Mouse (Mus musculus): ENCODE results near the gene Rab34. TPM values are rescaled to one million over a fixed set of nuclear protein-coding genes. Genes with fewer than 3 reads are reported as not detected.

Gene Rab34
- total and polyA plus RNA-seq, 3 experiments = 0.52 to 0.60 TPM; not detected in 1

DNA sequence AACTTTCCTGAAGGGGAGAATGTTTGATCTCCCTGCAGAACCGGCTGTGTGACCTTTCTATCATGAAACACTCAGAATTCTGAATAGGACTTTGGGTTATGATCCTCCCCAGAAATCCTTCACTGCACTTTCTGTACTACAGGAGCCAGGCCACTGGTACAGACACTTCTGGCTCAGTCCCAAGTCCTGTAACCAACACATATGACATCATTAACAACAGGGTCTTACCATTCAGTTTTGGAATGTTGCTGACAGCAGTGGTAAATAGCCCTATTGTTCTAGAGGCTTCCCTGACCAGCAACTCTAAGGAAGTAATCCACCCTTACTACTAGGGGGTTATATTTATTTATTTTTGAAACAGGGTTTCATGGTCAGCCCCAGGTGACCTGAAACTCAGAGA is 4.9 kb downstream of the Rab34 start, which contains the start of gene Proca1:
Gene Proca1 (plus strand): TSS at position 280 of the 400 bp plus-strand sequence.
- Histone ChIP-seq H3K9me3 (replicated peaks) (0 out of 2 replicates have a peak, but pooled peaks cover 4% of the 10 kb centered on the region), H3K36me3 (replicated peaks) (no peaks in the 10 kb centered on the region), H3K4me1 (ENCODE audit: insufficient read depth, low read depth, low read length) (peaks cover 43% of the 10 kb centered on the region), H3K4me3 (ENCODE audit: low read depth, low read length) (peak within 1 kb of the TSS; percentile 71; the same call in 1 of the 2 replicates), H3K27me3 (ENCODE audit: insufficient read depth, low read length) (peaks cover 62% of the 10 kb centered on the region)
- no peak for TF ChIP-seq GATA1 (IDR thresholded peaks at IDR 0.05; ENCODE audit: borderline replicate concordance, low read length)
- TF ChIP-seq POLR2AphosphoS5 (IDR thresholded peaks at IDR 0.05; ENCODE audit: insufficient replicate concordance, low read depth, low read length) = no peak
- TF ChIP-seq TAL1 (conservative IDR thresholded peaks at IDR 0.05; ENCODE audit: low read depth, low read length) = no peak
- TF ChIP-seq GATA2 (IDR thresholded peaks at IDR 0.05; ENCODE audit: borderline replicate concordance, low read depth, low read length) = no peak
- TF ChIP-seq CTCF (IDR thresholded peaks at IDR 0.05; ENCODE audit: low read depth, low read length) = no peak
- ATAC-seq (ENCODE audit: extremely low read depth, insufficient number of reproducible peaks, low FRiP score, poor library complexity, severe bottlenecking) = no peak
- no peak for DNase-seq (ENCODE audit: low spot score)

DNA sequence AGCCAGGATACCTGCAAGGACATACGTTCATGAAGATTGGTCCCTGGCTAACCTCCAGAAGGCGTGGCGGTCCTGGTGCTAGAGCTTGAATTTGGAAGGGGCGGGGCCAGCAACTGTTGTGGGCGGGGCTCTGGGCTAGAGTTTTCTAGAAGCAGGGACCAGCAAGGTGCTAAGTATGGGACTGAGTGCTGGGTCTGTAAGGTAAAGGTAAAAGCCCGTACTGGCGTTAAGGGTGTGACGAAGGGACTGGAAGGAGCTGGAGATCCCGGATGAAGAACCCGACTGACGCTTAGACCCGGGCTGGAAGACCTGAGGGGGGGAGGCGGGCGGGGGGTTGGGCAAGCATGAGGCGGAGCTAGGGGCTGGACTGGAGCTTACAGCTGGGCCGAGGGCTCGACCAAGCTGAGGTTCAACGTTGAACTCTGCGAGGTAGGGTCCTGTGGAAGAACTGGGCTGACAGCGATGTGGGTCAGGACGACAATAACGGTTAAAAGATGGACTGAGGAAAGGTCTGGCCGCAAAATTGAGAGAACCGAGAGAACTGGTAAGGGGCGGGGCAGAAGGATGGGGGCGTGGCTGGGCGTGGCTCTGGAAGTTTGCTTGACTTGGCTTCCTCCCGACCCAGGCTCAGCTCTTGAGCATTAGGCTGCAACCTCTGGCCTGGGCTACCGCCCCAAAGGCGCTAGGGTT is 6.3 kb downstream of the Rab34 start:
- Histone ChIP-seq H3K36me3 (replicated peaks) (no peaks in the 10 kb centered on the region), H3K4me1 (ENCODE audit: insufficient read depth, low read depth, low read length) (peaks cover 29% of the 10 kb centered on the region), H3K27me3 (ENCODE audit: insufficient read depth, low read length) (peaks cover 48% of the 10 kb centered on the region), H3K9me3 (replicated peaks) (no peaks in the 10 kb centered on the region), H3K4me3 (ENCODE audit: low read depth, low read length) (peak overlapping the region; percentile 71)
- TF ChIP-seq GATA2 (IDR thresholded peaks at IDR 0.05; ENCODE audit: borderline replicate concordance, low read depth, low read length) (no peak), TAL1 (conservative IDR thresholded peaks at IDR 0.05; ENCODE audit: low read depth, low read length) (no peak), GATA1 (IDR thresholded peaks at IDR 0.05; ENCODE audit: borderline replicate concordance, low read length) (no peak), CTCF (IDR thresholded peaks at IDR 0.05; ENCODE audit: low read depth, low read length) (no peak), POLR2AphosphoS5 (IDR thresholded peaks at IDR 0.05; ENCODE audit: insufficient replicate concordance, low read depth, low read length) (no peak)
- DNase-seq (ENCODE audit: low spot score) (peak; percentile 48), ATAC-seq (ENCODE audit: extremely low read depth, insufficient number of reproducible peaks, low FRiP score, poor library complexity, severe bottlenecking) (no peak)

DNA sequence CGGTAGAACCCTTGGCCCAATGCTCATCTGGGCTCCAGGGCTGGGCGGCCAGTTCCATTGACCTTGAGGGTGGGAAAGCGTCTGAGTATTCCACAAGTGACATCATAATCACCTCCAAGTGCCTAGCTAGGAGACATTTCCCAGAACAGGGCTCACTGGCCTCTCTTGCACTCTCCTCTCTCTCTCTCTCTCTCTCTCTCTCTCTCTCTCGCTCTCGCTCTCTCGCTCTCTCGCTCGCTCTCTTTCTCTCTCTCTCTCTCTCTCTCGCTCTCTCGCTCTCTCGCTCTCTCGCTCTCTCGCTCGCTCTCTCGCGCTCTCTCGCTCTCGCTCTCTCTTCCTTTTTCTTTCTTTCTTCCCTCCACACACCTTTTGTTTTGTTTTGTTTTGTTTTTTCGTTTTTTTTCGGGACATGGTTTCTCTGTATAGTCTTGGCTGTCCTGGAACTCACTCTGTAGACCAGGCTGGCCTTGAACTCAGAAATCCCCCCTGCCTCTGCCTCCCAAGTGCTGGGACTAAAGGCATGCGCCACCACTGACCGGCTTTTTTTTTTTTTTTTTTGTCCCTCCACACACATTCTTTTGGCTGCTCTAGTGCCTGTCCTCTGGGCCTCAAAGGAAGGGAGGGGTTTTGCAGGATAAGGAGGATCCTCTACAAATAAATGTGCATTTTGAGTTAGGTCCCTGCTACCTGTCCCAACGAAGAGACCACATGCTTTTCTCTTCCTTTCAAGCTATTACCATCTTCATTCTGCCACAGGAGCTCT is 7.1 kb downstream of the Rab34 start:
- TF ChIP-seq GATA1 (IDR thresholded peaks at IDR 0.05; ENCODE audit: borderline replicate concordance, low read length) (no peak), GATA2 (IDR thresholded peaks at IDR 0.05; ENCODE audit: borderline replicate concordance, low read depth, low read length) (no peak), CTCF (IDR thresholded peaks at IDR 0.05; ENCODE audit: low read depth, low read length) (no peak), POLR2AphosphoS5 (IDR thresholded peaks at IDR 0.05; ENCODE audit: insufficient replicate concordance, low read depth, low read length) (no peak), TAL1 (conservative IDR thresholded peaks at IDR 0.05; ENCODE audit: low read depth, low read length) (no peak)
- H3K9me3 ChIP-seq (replicated peaks) = no peaks in the 10 kb centered on the region
- DNase-seq (ENCODE audit: low spot score) = no peak
- H3K27me3 ChIP-seq (ENCODE audit: insufficient read depth, low read length) = peaks cover 41% of the 10 kb centered on the region
- H3K4me1 ChIP-seq (ENCODE audit: insufficient read depth, low read depth, low read length) = peaks cover 25% of the 10 kb centered on the region
- no peak for ATAC-seq (ENCODE audit: extremely low read depth, insufficient number of reproducible peaks, low FRiP score, poor library complexity, severe bottlenecking)
- H3K4me3 ChIP-seq (ENCODE audit: low read depth, low read length) = peak overlapping the region; percentile 71
- H3K36me3 ChIP-seq (replicated peaks) = no peaks in the 10 kb centered on the region

DNA sequence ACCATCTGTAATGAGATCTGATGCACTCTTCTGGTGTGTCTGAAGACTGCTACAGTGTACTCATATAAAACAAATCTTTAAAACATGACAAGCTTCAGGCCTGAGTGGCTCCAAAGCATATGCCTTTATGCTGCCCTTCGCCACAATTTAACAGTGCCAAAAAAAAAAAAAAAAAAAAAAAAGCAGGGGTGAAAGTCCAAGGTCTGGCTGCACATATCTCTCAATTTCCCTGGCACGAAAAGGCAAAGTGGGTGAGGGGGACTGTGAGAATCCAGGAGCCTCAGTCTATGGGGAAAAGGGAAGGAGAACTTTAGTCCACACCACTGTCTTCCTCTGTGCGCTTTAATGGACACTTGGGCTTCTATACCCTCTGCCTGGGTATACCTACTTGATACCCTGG is 14.1 kb downstream of the Rab34 start:
- ATAC-seq (ENCODE audit: extremely low read depth, insufficient number of reproducible peaks, low FRiP score, poor library complexity, severe bottlenecking) (no peak), DNase-seq (ENCODE audit: low spot score) (no peak)
- no peaks in the 10 kb centered on the region for H3K27me3 ChIP-seq (ENCODE audit: insufficient read depth, low read length)
- TF ChIP-seq GATA1 (IDR thresholded peaks at IDR 0.05; ENCODE audit: borderline replicate concordance, low read length) (no peak), GATA2 (IDR thresholded peaks at IDR 0.05; ENCODE audit: borderline replicate concordance, low read depth, low read length) (no peak), TAL1 (conservative IDR thresholded peaks at IDR 0.05; ENCODE audit: low read depth, low read length) (no peak), POLR2AphosphoS5 (IDR thresholded peaks at IDR 0.05; ENCODE audit: insufficient replicate concordance, low read depth, low read length) (no peak), CTCF (IDR thresholded peaks at IDR 0.05; ENCODE audit: low read depth, low read length) (no peak)
- H3K4me3 ChIP-seq (ENCODE audit: low read depth, low read length) = no peak overlapping the region
- no peaks in the 10 kb centered on the region for H3K9me3 ChIP-seq (replicated peaks)
- H3K4me1 ChIP-seq (ENCODE audit: insufficient read depth, low read depth, low read length) = peaks cover 3% of the 10 kb centered on the region
- H3K36me3 ChIP-seq (replicated peaks) = peaks cover 55% of the 10 kb centered on the region

DNA sequence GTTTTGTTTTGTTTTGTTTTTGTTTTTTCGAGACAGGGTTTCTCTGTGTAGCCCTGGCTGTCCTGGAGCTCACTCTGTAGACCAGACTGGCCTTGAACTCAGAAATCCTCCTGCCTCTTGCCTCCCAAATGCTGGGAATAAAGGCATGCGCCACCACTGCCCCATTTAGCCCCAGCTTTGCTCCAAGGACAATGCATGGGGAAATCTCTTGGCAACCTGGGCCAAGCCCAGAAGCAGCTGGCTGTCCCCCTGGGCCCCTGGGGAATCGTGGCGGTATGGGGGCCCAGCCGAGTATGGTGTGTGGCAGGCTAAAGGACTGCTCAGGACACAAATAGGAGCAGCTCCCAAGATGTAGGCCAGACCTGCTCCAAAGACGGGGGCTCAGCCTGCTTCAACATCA is 16.1 kb downstream of the Rab34 start:
- no peaks in the 10 kb centered on the region for H3K9me3 ChIP-seq (replicated peaks)
- no peak for DNase-seq (ENCODE audit: low spot score)
- TF ChIP-seq GATA1 (IDR thresholded peaks at IDR 0.05; ENCODE audit: borderline replicate concordance, low read length) (no peak), POLR2AphosphoS5 (IDR thresholded peaks at IDR 0.05; ENCODE audit: insufficient replicate concordance, low read depth, low read length) (no peak), CTCF (IDR thresholded peaks at IDR 0.05; ENCODE audit: low read depth, low read length) (no peak), TAL1 (conservative IDR thresholded peaks at IDR 0.05; ENCODE audit: low read depth, low read length) (no peak), GATA2 (IDR thresholded peaks at IDR 0.05; ENCODE audit: borderline replicate concordance, low read depth, low read length) (no peak)
- ATAC-seq (ENCODE audit: extremely low read depth, insufficient number of reproducible peaks, low FRiP score, poor library complexity, severe bottlenecking) = no peak
- H3K27me3 ChIP-seq (ENCODE audit: insufficient read depth, low read length) = no peaks in the 10 kb centered on the region
- peaks cover 74% of the 10 kb centered on the region for H3K36me3 ChIP-seq (replicated peaks)
- no peak overlapping the region for H3K4me3 ChIP-seq (ENCODE audit: low read depth, low read length)
- peaks cover 3% of the 10 kb centered on the region for H3K4me1 ChIP-seq (ENCODE audit: insufficient read depth, low read depth, low read length)

Data from G1E (cell line).